Mouse (Mus musculus): Measurements from ENCODE around the gene Olfr591. TPM values are rescaled to one million over a fixed set of nuclear protein-coding genes. Genes with fewer than 3 reads are reported as not detected.

Olfr591 gene
- polyA plus RNA-seq, 1 experiment from 2014 or later, result not detected

- H3K4me1 ChIP-seq (ENCODE audit: control insufficient read depth in 2 of 2, insufficient read depth in 2 of 2, low read length in 2 of 2), result no peaks in the 10 kb centered on the region
- ATAC-seq (ENCODE audit: insufficient number of reproducible peaks, insufficient read depth, low FRiP score, low read depth), result no peak
- H3K9ac ChIP-seq (ENCODE audit: low read length), result no peak within 1 kb of the TSS
- no peaks in the 10 kb centered on the region for H3K27me3 ChIP-seq (ENCODE audit: control insufficient read depth, insufficient read depth, low read length)
- H3K9me3 ChIP-seq (ENCODE audit: control insufficient read depth, low read length), result no peaks in the 10 kb centered on the region
- 80% methylated on average over 3 of the region's 3 CpGs for WGBS
- no peak within 1 kb of the TSS for H3K27ac ChIP-seq (replicated peaks in 1 of 2; ENCODE audit: control insufficient read depth in 1 of 2, insufficient read depth in 1 of 2, low read depth in 2 of 2, low read length in 2 of 2)
- no peak within 1 kb of the TSS for H3K4me3 ChIP-seq (ENCODE audit: control insufficient read depth in 1 of 2, insufficient read depth in 1 of 2, low read depth in 1 of 2, low read length in 2 of 2)
- no peaks in the 10 kb centered on the region for H3K36me3 ChIP-seq (ENCODE audit: control insufficient read depth, insufficient read depth, low read length)
- no peak within 1 kb of the TSS for H3K4me2 ChIP-seq (ENCODE audit: low read length)
Measured at GRCm38 (mm10) chr7:103125538-103125937, 52.6 kb downstream of the Olfr591 start, which contains the start of gene Olfr586. Gene Olfr586 (minus strand): TSS chr7:103125638.

GRCm38 (mm10) chr7:103119406-103119805, 58.7 kb downstream of the Olfr591 start:
- no peak for ATAC-seq (ENCODE audit: insufficient number of reproducible peaks, insufficient read depth, low FRiP score, low read depth)
- Histone ChIP-seq H3K4me3 (ENCODE audit: control insufficient read depth in 1 of 2, insufficient read depth in 1 of 2, low read depth in 1 of 2, low read length in 2 of 2) (no peak overlapping the region), H3K4me2 (ENCODE audit: low read length) (no peak overlapping the region), H3K9ac (ENCODE audit: low read length) (no peak overlapping the region), H3K27me3 (ENCODE audit: control insufficient read depth, insufficient read depth, low read length) (no peaks in the 10 kb centered on the region), H3K9me3 (ENCODE audit: control insufficient read depth, low read length) (no peaks in the 10 kb centered on the region), H3K36me3 (ENCODE audit: control insufficient read depth, insufficient read depth, low read length) (no peaks in the 10 kb centered on the region), H3K27ac (replicated peaks in 1 of 2; ENCODE audit: control insufficient read depth in 1 of 2, insufficient read depth in 1 of 2, low read depth in 2 of 2, low read length in 2 of 2) (no peak overlapping the region), H3K4me1 (ENCODE audit: control insufficient read depth in 2 of 2, insufficient read depth in 2 of 2, low read length in 2 of 2) (no peaks in the 10 kb centered on the region)
- WGBS, result 48% methylated on average over 3 of the region's 3 CpGs

Other genes starting within 250 kb of the Olfr591 start
- gene Olfr573-ps1, start 235.8 kb downstream of the Olfr591 start, polyA plus RNA-seq (2014; fragmentation: Nextera tagmentation; extraction: Ambion mirVana), result not detected in 2 replicates
- not detected in 2 replicates for gene Olfr574, start 229.9 kb downstream of the Olfr591 start, polyA plus RNA-seq (2014; fragmentation: Nextera tagmentation; extraction: Ambion mirVana)
- not detected in 2 replicates for gene Olfr575, start 219.6 kb downstream of the Olfr591 start, polyA plus RNA-seq (2014; fragmentation: Nextera tagmentation; extraction: Ambion mirVana)
- not detected in 2 replicates for gene Olfr576, start 215.7 kb downstream of the Olfr591 start, polyA plus RNA-seq (2014; fragmentation: Nextera tagmentation; extraction: Ambion mirVana)
- gene Olfr577, start 202.4 kb downstream of the Olfr591 start, polyA plus RNA-seq (2014; fragmentation: Nextera tagmentation; extraction: Ambion mirVana), result not detected in 2 replicates
- gene Olfr578, start 189.0 kb downstream of the Olfr591 start, polyA plus RNA-seq (2014; fragmentation: Nextera tagmentation; extraction: Ambion mirVana), result not detected in 2 replicates
- gene Olfr582, start 140.3 kb downstream of the Olfr591 start, polyA plus RNA-seq (2014; fragmentation: Nextera tagmentation; extraction: Ambion mirVana), result not detected in 2 replicates
- not detected in 2 replicates for gene Olfr583, start 127.0 kb downstream of the Olfr591 start, polyA plus RNA-seq (2014; fragmentation: Nextera tagmentation; extraction: Ambion mirVana)
- gene Olfr584, start 96.5 kb downstream of the Olfr591 start, polyA plus RNA-seq (2014; fragmentation: Nextera tagmentation; extraction: Ambion mirVana), result not detected in 2 replicates
- not detected in 2 replicates for gene Olfr585, start 80.6 kb downstream of the Olfr591 start, polyA plus RNA-seq (2014; fragmentation: Nextera tagmentation; extraction: Ambion mirVana)
- not detected in 2 replicates for gene Olfr586, start 52.7 kb downstream of the Olfr591 start, polyA plus RNA-seq (2014; fragmentation: Nextera tagmentation; extraction: Ambion mirVana)
- not detected in 2 replicates for gene Olfr588-ps1, start 37.5 kb downstream of the Olfr591 start, polyA plus RNA-seq (2014; fragmentation: Nextera tagmentation; extraction: Ambion mirVana)
- gene Olfr589, start 22.0 kb downstream of the Olfr591 start, polyA plus RNA-seq (2014; fragmentation: Nextera tagmentation; extraction: Ambion mirVana), result not detected in 2 replicates
- not detected in 2 replicates for gene Olfr592, start 6.5 kb upstream of the Olfr591 start, polyA plus RNA-seq (2014; fragmentation: Nextera tagmentation; extraction: Ambion mirVana)
- not detected in 2 replicates for gene Olfr593, start 33.5 kb upstream of the Olfr591 start, polyA plus RNA-seq (2014; fragmentation: Nextera tagmentation; extraction: Ambion mirVana)
- gene Olfr594, start 38.7 kb upstream of the Olfr591 start, polyA plus RNA-seq (2014; fragmentation: Nextera tagmentation; extraction: Ambion mirVana), result not detected in 2 replicates
- gene Usp17ld, start 74.2 kb upstream of the Olfr591 start, polyA plus RNA-seq (2014; fragmentation: Nextera tagmentation; extraction: Ambion mirVana), result not detected in 2 replicates
- not detected in 2 replicates for gene Olfr596, start 127.3 kb upstream of the Olfr591 start, polyA plus RNA-seq (2014; fragmentation: Nextera tagmentation; extraction: Ambion mirVana)
- gene Olfr597, start 138.0 kb upstream of the Olfr591 start, polyA plus RNA-seq (2014; fragmentation: Nextera tagmentation; extraction: Ambion mirVana), result not detected in 2 replicates
- not detected in 2 replicates for gene Olfr598, start 145.2 kb upstream of the Olfr591 start, polyA plus RNA-seq (2014; fragmentation: Nextera tagmentation; extraction: Ambion mirVana)
- gene Olfr599, start 157.6 kb upstream of the Olfr591 start, polyA plus RNA-seq (2014; fragmentation: Nextera tagmentation; extraction: Ambion mirVana), result not detected in 2 replicates
- not detected in 2 replicates for gene Olfr600, start 171.3 kb upstream of the Olfr591 start, polyA plus RNA-seq (2014; fragmentation: Nextera tagmentation; extraction: Ambion mirVana)
- gene Olfr601, start 184.3 kb upstream of the Olfr591 start, polyA plus RNA-seq (2014; fragmentation: Nextera tagmentation; extraction: Ambion mirVana), result not detected in 2 replicates
- not detected in 2 replicates for gene Olfr603, start 207.8 kb upstream of the Olfr591 start, polyA plus RNA-seq (2014; fragmentation: Nextera tagmentation; extraction: Ambion mirVana)
- not detected in 2 replicates for gene Usp17lc, start 236.7 kb upstream of the Olfr591 start, polyA plus RNA-seq (2014; fragmentation: Nextera tagmentation; extraction: Ambion mirVana)

Data from heart, embryonic 14.5 days (tissue).